Mouse (Mus musculus) hindbrain, embryonic 12.5 days (tissue): ENCODE results near the gene Adam15. TPM values are rescaled to one million over a fixed set of nuclear protein-coding genes. Genes with fewer than 3 reads are reported as not detected.

Experiments
- ATAC-seq: fragments of 200-750 bp; cut with Nextera tagmentation; 2 replicates; pipeline ENCODE4 v1.8.0; 2017; ENCODE audit warnings: moderate TSS enrichment; ENCODE audit not compliant: low FRiP score
- H3K27ac ChIP-seq: fragments of 300-500 bp; sonication (generic); 2 replicates; pipeline ENCODE4 v1.5.1; 2016; ENCODE audit warnings: mild to moderate bottlenecking
- H3K27me3 ChIP-seq: fragments of 300-500 bp; sonication (generic); 2 replicates; pipeline ENCODE4 v1.6.1; 2016; ENCODE audit warnings: mild to moderate bottlenecking
- H3K36me3 ChIP-seq: fragments of 300-500 bp; sonication (generic); 2 replicates; pipeline ENCODE4 v1.6.1; 2016; ENCODE audit warnings: mild to moderate bottlenecking
- H3K4me1 ChIP-seq: fragments of 300-500 bp; sonication (generic); 2 replicates; pipeline ENCODE4 v1.6.1; 2016
- H3K4me2 ChIP-seq: fragments of 300-500 bp; sonication (generic); replicated peaks from 2 replicates; pipeline ENCODE4 v1.6.1; 2016; ENCODE audit warnings: mild to moderate bottlenecking
- H3K4me3 ChIP-seq: fragments of 300-500 bp; sonication (generic); 2 replicates; pipeline ENCODE4 v1.5.1; 2016; ENCODE audit warnings: mild to moderate bottlenecking
- H3K9ac ChIP-seq: fragments of 300-500 bp; sonication (generic); 2 replicates; pipeline ENCODE4 v1.6.1; 2016; ENCODE audit warnings: mild to moderate bottlenecking, moderate library complexity
- H3K9me3 ChIP-seq: fragments of 300-500 bp; sonication (generic); replicated peaks from 2 replicates; pipeline ENCODE4 v1.6.1; 2016; ENCODE audit warnings: mild to moderate bottlenecking
- WGBS: fragments of 180-500 bp; shearing (Covaris S2); methylation state at CpG from one replicate; pipeline ENCODE4 v1.1.7; 2016; 5-methylcytosine and 5-hydroxymethylcytosine counted together
- polyA plus RNA-seq: library from polyadenylated mRNA; unstranded; fragments of >200 nt; fragmentation: Nextera tagmentation; extraction: Ambion mirVana; gene quantifications from 2 replicates; pipeline ENCODE4 v1.2.1, GENCODE M21; 2016

The Adam15 gene
- polyA plus RNA-seq, 1 experiment from 2014 or later = 40.3 TPM

GRCm38 (mm10) chr3:89381233-89381632 is 31.4 kb upstream of the Adam15 start:
- peaks cover 3% of the 10 kb centered on the region; the same call in 1 of the 2 replicates for H3K27me3 ChIP-seq
- no peak for ATAC-seq
- WGBS = 85% methylated on average over 11 of the region's 11 CpGs

GRCm38 (mm10) chr3:89380711-89381110 is 30.9 kb upstream of the Adam15 start:
- H3K4me2 ChIP-seq = no peak overlapping the region
- no peaks in the 10 kb centered on the region for H3K36me3 ChIP-seq
- H3K9me3 ChIP-seq = no peaks in the 10 kb centered on the region
- H3K4me3 ChIP-seq = no peak overlapping the region
- H3K27ac ChIP-seq = no peak overlapping the region
- peaks cover 3% of the 10 kb centered on the region; the same call in 1 of the 2 replicates for H3K27me3 ChIP-seq
- ATAC-seq = no peak
- whole genome bisulfite sequencing = 93% methylated on average over 18 of the region's 18 CpGs
- H3K4me1 ChIP-seq = peaks cover 13% of the 10 kb centered on the region
- H3K9ac ChIP-seq = no peak overlapping the region

More at GRCm38 (mm10) chr3:89381233-89381632, 31.4 kb upstream of the Adam15 start:
- no peak overlapping the region for H3K4me3 ChIP-seq
- H3K4me1 ChIP-seq = peaks cover 13% of the 10 kb centered on the region
- H3K9ac ChIP-seq = no peak overlapping the region
- no peak overlapping the region for H3K4me2 ChIP-seq
- H3K36me3 ChIP-seq = no peaks in the 10 kb centered on the region
- H3K9me3 ChIP-seq = no peaks in the 10 kb centered on the region
- no peak overlapping the region for H3K27ac ChIP-seq

GRCm38 (mm10) chr3:89380291-89380690 is 30.5 kb upstream of the Adam15 start:
- WGBS = 94% methylated on average over 14 of the region's 14 CpGs

GRCm38 (mm10) chr3:89379388-89380131 is 29.8 kb upstream of the Adam15 start:
- WGBS = 86% methylated on average over 31 of the region's 31 CpGs
- no peak for ATAC-seq
- H3K9me3 ChIP-seq = no peaks in the 10 kb centered on the region
- H3K36me3 ChIP-seq = no peaks in the 10 kb centered on the region
- H3K27ac ChIP-seq = no peak overlapping the region
- H3K4me1 ChIP-seq = peaks cover 13% of the 10 kb centered on the region
- H3K4me3 ChIP-seq = no peak overlapping the region
- peak overlapping the region; percentile 92; the same call in 1 of the 2 replicates for H3K4me2 ChIP-seq
- H3K9ac ChIP-seq = no peak overlapping the region
- peaks cover 3% of the 10 kb centered on the region for H3K27me3 ChIP-seq

More at GRCm38 (mm10) chr3:89380291-89380690, 30.5 kb upstream of the Adam15 start:
- Histone ChIP-seq H3K4me2 (no peak overlapping the region), H3K9ac (no peak overlapping the region), H3K27ac (no peak overlapping the region), H3K27me3 (peaks cover 3% of the 10 kb centered on the region), H3K9me3 (no peaks in the 10 kb centered on the region), H3K4me3 (no peak overlapping the region), H3K36me3 (no peaks in the 10 kb centered on the region), H3K4me1 (peaks cover 13% of the 10 kb centered on the region)
- ATAC-seq = no peak

- peaks cover 13% of the 10 kb centered on the region for H3K4me1 ChIP-seq
- peak overlapping the region; percentile 69 for H3K9ac ChIP-seq
- peak; percentile 91 for ATAC-seq
- peak overlapping the region; percentile 54 for H3K4me3 ChIP-seq
- peak overlapping the region; percentile 55; the same call in 1 of the 2 replicates for H3K27ac ChIP-seq
- H3K4me2 ChIP-seq = peak overlapping the region; percentile 92
- H3K9me3 ChIP-seq = no peaks in the 10 kb centered on the region
- peaks cover 3% of the 10 kb centered on the region for H3K27me3 ChIP-seq
- 1% methylated on average over 14 of the region's 29 CpGs for WGBS
- no peaks in the 10 kb centered on the region for H3K36me3 ChIP-seq
These were observed 28.7 kb upstream of the Adam15 start for GRCm38 (mm10) chr3:89378394-89379067.

- H3K4me2 ChIP-seq = no peak overlapping the region
These were observed 28.0 kb upstream of the Adam15 start for GRCm38 (mm10) chr3:89377831-89378230.

GRCm38 (mm10) chr3:89373581-89374231 is 23.9 kb upstream of the Adam15 start:
- peaks cover 9% of the 10 kb centered on the region for H3K4me1 ChIP-seq
- no peak for ATAC-seq
- 39% methylated on average over 5 of the region's 5 CpGs for WGBS
- H3K4me3 ChIP-seq = no peak overlapping the region
- H3K36me3 ChIP-seq = no peaks in the 10 kb centered on the region
- H3K9me3 ChIP-seq = no peaks in the 10 kb centered on the region
- H3K27me3 ChIP-seq = peaks cover 3% of the 10 kb centered on the region
- H3K9ac ChIP-seq = no peak overlapping the region
- H3K27ac ChIP-seq = no peak overlapping the region
- H3K4me2 ChIP-seq = no peak overlapping the region

More at GRCm38 (mm10) chr3:89377831-89378230, 28.0 kb upstream of the Adam15 start:
- Histone ChIP-seq H3K4me3 (no peak overlapping the region), H3K9me3 (no peaks in the 10 kb centered on the region), H3K27ac (no peak overlapping the region), H3K27me3 (peaks cover 3% of the 10 kb centered on the region), H3K36me3 (no peaks in the 10 kb centered on the region), H3K4me1 (peaks cover 13% of the 10 kb centered on the region), H3K9ac (no peak overlapping the region)
- ATAC-seq = no peak; the same call in 1 of the 2 replicates
- WGBS = 64% methylated on average over 4 of the region's 4 CpGs

- H3K4me3 ChIP-seq = no peak overlapping the region
- H3K27ac ChIP-seq = no peak overlapping the region
- H3K36me3 ChIP-seq = no peaks in the 10 kb centered on the region
- H3K9ac ChIP-seq = no peak overlapping the region
- ATAC-seq = no peak
- no peaks in the 10 kb centered on the region for H3K9me3 ChIP-seq
- H3K27me3 ChIP-seq = 0 out of 2 replicates have a peak, but pooled peaks cover 6% of the 10 kb centered on the region
- no peak overlapping the region for H3K4me2 ChIP-seq
- H3K4me1 ChIP-seq = no peaks in the 10 kb centered on the region
- WGBS = 67% methylated on average over 11 of the region's 11 CpGs
These were observed 17.5 kb upstream of the Adam15 start for GRCm38 (mm10) chr3:89367338-89367737.

GRCm38 (mm10) chr3:89365486-89366414 is 16.0 kb upstream of the Adam15 start:
- 75% methylated on average over 20 of the region's 20 CpGs for WGBS

GRCm38 (mm10) chr3:89365153-89365485 is 15.3 kb upstream of the Adam15 start, which contains the start of gene Dcst1:
Gene Dcst1 (minus strand): TSS chr3:89365253.
- no peak within 1 kb of the TSS for H3K4me3 ChIP-seq
- no peak within 1 kb of the TSS for H3K27ac ChIP-seq
- ATAC-seq = no peak
- H3K4me2 ChIP-seq = no peak within 1 kb of the TSS
- H3K36me3 ChIP-seq = no peaks in the 10 kb centered on the region
- no peaks in the 10 kb centered on the region for H3K9me3 ChIP-seq
- H3K4me1 ChIP-seq = no peaks in the 10 kb centered on the region
- WGBS = 83% methylated on average over 11 of the region's 11 CpGs
- no peak within 1 kb of the TSS for H3K9ac ChIP-seq
- H3K27me3 ChIP-seq = 0 out of 2 replicates have a peak, but pooled peaks cover 6% of the 10 kb centered on the region

More at GRCm38 (mm10) chr3:89365486-89366414, 16.0 kb upstream of the Adam15 start:
- 0 out of 2 replicates have a peak, but pooled peaks cover 6% of the 10 kb centered on the region for H3K27me3 ChIP-seq
- H3K9me3 ChIP-seq = no peaks in the 10 kb centered on the region
- no peaks in the 10 kb centered on the region for H3K36me3 ChIP-seq
- H3K27ac ChIP-seq = no peak overlapping the region
- H3K9ac ChIP-seq = no peak overlapping the region
- no peak overlapping the region for H3K4me3 ChIP-seq
- ATAC-seq = no peak
- H3K4me1 ChIP-seq = no peaks in the 10 kb centered on the region
- no peak overlapping the region for H3K4me2 ChIP-seq

GRCm38 (mm10) chr3:89364631-89365030 is 14.8 kb upstream of the Adam15 start:
- WGBS = 52% methylated on average over 8 of the region's 8 CpGs
- H3K4me2 ChIP-seq = no peak overlapping the region
- 0 out of 2 replicates have a peak, but pooled peaks cover 6% of the 10 kb centered on the region for H3K27me3 ChIP-seq
- no peak overlapping the region for H3K9ac ChIP-seq
- H3K36me3 ChIP-seq = no peaks in the 10 kb centered on the region
- H3K27ac ChIP-seq = no peak overlapping the region
- H3K4me3 ChIP-seq = no peak overlapping the region
- no peak for ATAC-seq
- no peaks in the 10 kb centered on the region for H3K9me3 ChIP-seq
- H3K4me1 ChIP-seq = no peaks in the 10 kb centered on the region
